Mouse (Mus musculus) CH12.LX (cell line): Measurements from ENCODE around the gene Trap1. TPM values are rescaled to one million over a fixed set of nuclear protein-coding genes. Genes with fewer than 3 reads are reported as not detected.

Experiments used
- DNase-seq: peaks from one replicate; pipeline ENCODE4 v3.0.0-alpha.2; 2013; ENCODE audit errors: extremely low read depth
- H3K27ac ChIP-seq: 2 replicates; pipeline ENCODE4 v1.5.1; 2012; ENCODE audit warnings: low read depth, mild to moderate bottlenecking, control low read depth, moderate library complexity; ENCODE audit not compliant: insufficient read depth
- H3K27me3 ChIP-seq: replicated peaks from 2 replicates; pipeline ENCODE3; 2012; ENCODE audit warnings: inconsistent platforms
- H3K36me3 ChIP-seq, 2 experiments: replicated peaks in 1 of 2; 2 replicates each; pipeline versions ENCODE3 to v1.6.1; 2012; ENCODE audit warnings: inconsistent platforms in 1 of 2, low read length in 1 of 2, mild to moderate bottlenecking in 1 of 2, mixed read lengths in 1 of 2, moderate library complexity in 1 of 2; ENCODE audit not compliant: control insufficient read depth in 1 of 2, insufficient read depth in 1 of 2
- H3K4me1 ChIP-seq, 2 experiments: 2 replicates each; pipeline ENCODE4 v1.6.1; 2012; ENCODE audit warnings: inconsistent platforms in 1 of 2, moderate library complexity in 1 of 2; ENCODE audit not compliant: insufficient read depth in 2 of 2, control insufficient read depth in 1 of 2
- H3K4me2 ChIP-seq: 2 replicates; pipeline ENCODE4 v1.6.1; 2012; ENCODE audit warnings: low read depth, mild to moderate bottlenecking, control low read depth; ENCODE audit not compliant: poor library complexity, insufficient read depth, severe bottlenecking
- H3K4me3 ChIP-seq, 3 experiments: fragments of 150-350 bp in 1 of 3; sonication (generic) in 1 of 3; replicated peaks in 1 of 3; 2 replicates each; pipeline versions ENCODE3 to v1.5.1; 2011 to 2012; ENCODE audit warnings: low read depth in 2 of 3, low read length in 2 of 3, mild to moderate bottlenecking in 2 of 3, moderate library complexity in 2 of 3, control low read depth in 1 of 3, improper control_type of control experiment in 1 of 3, inconsistent platforms in 1 of 3, mixed read lengths in 1 of 3; ENCODE audit not compliant: poor library complexity in 1 of 3
- H3K79me2 ChIP-seq: replicated peaks from 2 replicates; pipeline ENCODE4 v1.6.1; 2012; ENCODE audit warnings: mild to moderate bottlenecking, moderate library complexity; ENCODE audit not compliant: control insufficient read depth, poor library complexity, insufficient read depth, severe bottlenecking; ENCODE audit errors: extremely low read depth
- H3K9ac ChIP-seq: 2 replicates; pipeline ENCODE4 v1.6.1; 2012; ENCODE audit warnings: low read depth, mild to moderate bottlenecking, control low read depth, moderate library complexity; ENCODE audit not compliant: insufficient read depth
- H3K9me3 ChIP-seq: replicated peaks from 2 replicates; pipeline ENCODE3; 2012; ENCODE audit warnings: low read length, inconsistent platforms, mixed read lengths
- CHD2 ChIP-seq: IDR thresholded peaks from 2 replicates; pipeline ENCODE4 v1.6.1; 2011; ENCODE audit warnings: low read length, improper control_type of control experiment
- ELF1 ChIP-seq: IDR thresholded peaks from 2 replicates; pipeline ENCODE4 v1.6.1; 2014; ENCODE audit warnings: low read depth, mild to moderate bottlenecking, inconsistent platforms, low read length, improper control_type of control experiment
- ETS1 ChIP-seq: conservative IDR thresholded peaks from 2 replicates; pipeline ENCODE4 v1.6.1; 2012; ENCODE audit warnings: low read depth, mild to moderate bottlenecking, inconsistent platforms, low read length, improper control_type of control experiment, moderate library complexity
- GABPA ChIP-seq: IDR thresholded peaks from 2 replicates; pipeline ENCODE4 v1.6.1; 2012; ENCODE audit warnings: low read depth, low read length, improper control_type of control experiment, inconsistent platforms; ENCODE audit not compliant: insufficient replicate concordance
- HCFC1 ChIP-seq: IDR thresholded peaks from 2 replicates; pipeline ENCODE4 v1.6.1; 2012; ENCODE audit warnings: low read depth, mild to moderate bottlenecking, inconsistent platforms, low read length, improper control_type of control experiment
- IRF4 ChIP-seq: IDR thresholded peaks from 2 replicates; pipeline ENCODE4 v1.6.1; 2014; ENCODE audit warnings: low read depth, mild to moderate bottlenecking, inconsistent platforms, low read length, improper control_type of control experiment
- JUN ChIP-seq: IDR thresholded peaks from 2 replicates; pipeline ENCODE4 v1.6.1; 2011; ENCODE audit warnings: low read depth, mild to moderate bottlenecking, low read length, improper control_type of control experiment, moderate library complexity; ENCODE audit not compliant: insufficient read depth
- KAT2A ChIP-seq: IDR thresholded peaks from 2 replicates; pipeline ENCODE4 v1.6.1; 2012; ENCODE audit warnings: low read length, improper control_type of control experiment, inconsistent platforms; ENCODE audit not compliant: insufficient replicate concordance
- MAFK ChIP-seq: IDR thresholded peaks from 2 replicates; pipeline ENCODE4 v1.6.1; 2011; ENCODE audit warnings: low read length, improper control_type of control experiment; ENCODE audit not compliant: insufficient replicate concordance
- MAX ChIP-seq: IDR thresholded peaks from 2 replicates; pipeline ENCODE4 v1.6.1; 2011; ENCODE audit warnings: low read length, improper control_type of control experiment
- MAZ ChIP-seq: IDR thresholded peaks from 2 replicates; pipeline ENCODE4 v1.6.1; 2012; ENCODE audit warnings: low read depth, mild to moderate bottlenecking, inconsistent platforms, low read length, improper control_type of control experiment, moderate library complexity
- MEF2A ChIP-seq: IDR thresholded peaks from 2 replicates; pipeline ENCODE4 v1.6.1; 2014; ENCODE audit warnings: low read depth, mild to moderate bottlenecking, inconsistent platforms, low read length, improper control_type of control experiment, borderline replicate concordance
- MXI1 ChIP-seq: IDR thresholded peaks from 2 replicates; pipeline ENCODE4 v1.6.1; 2011; ENCODE audit warnings: mild to moderate bottlenecking, low read depth, low read length, improper control_type of control experiment
- MYC ChIP-seq: IDR thresholded peaks from 2 replicates; pipeline ENCODE4 v1.6.1; 2011; ENCODE audit warnings: low read depth, mild to moderate bottlenecking, improper control_type of control experiment, low read length
- NELFE ChIP-seq: IDR thresholded peaks from 2 replicates; pipeline ENCODE4 v1.6.1; 2011; ENCODE audit warnings: low read depth, low read length, improper control_type of control experiment
- POLR2A ChIP-seq: IDR thresholded peaks from 2 replicates; pipeline ENCODE4 v1.6.1; 2011; ENCODE audit warnings: low read depth, mild to moderate bottlenecking, improper control_type of control experiment, low read length
- RCOR1 ChIP-seq: conservative IDR thresholded peaks from 2 replicates; pipeline ENCODE4 v1.6.1; 2012; ENCODE audit warnings: low read depth, mild to moderate bottlenecking, inconsistent platforms, low read length, improper control_type of control experiment
- SIN3A ChIP-seq: IDR thresholded peaks from 2 replicates; pipeline ENCODE4 v1.6.1; 2012; ENCODE audit warnings: low read length, improper control_type of control experiment, inconsistent platforms
- SMC3 ChIP-seq: IDR thresholded peaks from 2 replicates; pipeline ENCODE4 v1.6.1; 2011; ENCODE audit warnings: low read depth, low read length, improper control_type of control experiment
- TBP ChIP-seq: conservative IDR thresholded peaks from 2 replicates; pipeline ENCODE4 v1.6.1; 2011; ENCODE audit warnings: low read depth, low read length, improper control_type of control experiment
- TCF12 ChIP-seq: IDR thresholded peaks from 2 replicates; pipeline ENCODE4 v1.6.1; 2014; ENCODE audit warnings: low read depth, mild to moderate bottlenecking, inconsistent platforms, low read length, improper control_type of control experiment
- ZKSCAN1 ChIP-seq: IDR thresholded peaks from 2 replicates; pipeline ENCODE4 v1.6.1; 2012; ENCODE audit warnings: low read depth, inconsistent platforms, low read length, improper control_type of control experiment, borderline replicate concordance
- ZMIZ1 ChIP-seq: IDR thresholded peaks from 2 replicates; pipeline ENCODE4 v1.6.1; 2012; ENCODE audit warnings: low read depth, mild to moderate bottlenecking, inconsistent platforms, low read length, improper control_type of control experiment
- dilution Hi-C: fragments of 300-500 bp; cut with MboI; formaldehyde crosslinking; loops from 2 replicates; pipeline ENCODE4 v1.14.3; 2020; ENCODE audit warnings: low sequenced_read_pairs; ENCODE audit not compliant: extremely low pct_unique_long_range_greater_than_20kb, extremely low pct_ligation_motif_present
- in situ Hi-C: fragments of 300-500 bp; cut with MboI; formaldehyde crosslinking; loops from 3 replicates; pipeline ENCODE4 v1.14.3; 2019; ENCODE audit warnings: low sequenced_read_pairs, low pct_ligation_motif_present, low pct_unique_long_range_greater_than_20kb, mixed read lengths
- polyA plus RNA-seq: library from polyadenylated mRNA; unstranded; fragments of >175 nt; gene quantifications from 2 replicates; pipeline ENCODE4 v1.2.1, GENCODE M21; 2012; ENCODE audit warnings: low read depth; ENCODE audit not compliant: insufficient read length
- total RNA-seq, 2 experiments: library from RNA; depleted of rRNA; stranded (reverse); fragments of 300-350 nt in 1 of 2; fragments of >200 nt in 1 of 2; gene quantifications; 2 replicates each; pipeline ENCODE4 v1.2.3; 2012 to 2014

Trap1 gene
- total RNA-seq (2012; rRNA removed) (163 and 167 TPM in 2 replicates), total RNA-seq (2014; rRNA removed) (143 and 145 TPM in 2 replicates), polyA plus RNA-seq (284 and 287 TPM in 2 replicates)

DNA sequence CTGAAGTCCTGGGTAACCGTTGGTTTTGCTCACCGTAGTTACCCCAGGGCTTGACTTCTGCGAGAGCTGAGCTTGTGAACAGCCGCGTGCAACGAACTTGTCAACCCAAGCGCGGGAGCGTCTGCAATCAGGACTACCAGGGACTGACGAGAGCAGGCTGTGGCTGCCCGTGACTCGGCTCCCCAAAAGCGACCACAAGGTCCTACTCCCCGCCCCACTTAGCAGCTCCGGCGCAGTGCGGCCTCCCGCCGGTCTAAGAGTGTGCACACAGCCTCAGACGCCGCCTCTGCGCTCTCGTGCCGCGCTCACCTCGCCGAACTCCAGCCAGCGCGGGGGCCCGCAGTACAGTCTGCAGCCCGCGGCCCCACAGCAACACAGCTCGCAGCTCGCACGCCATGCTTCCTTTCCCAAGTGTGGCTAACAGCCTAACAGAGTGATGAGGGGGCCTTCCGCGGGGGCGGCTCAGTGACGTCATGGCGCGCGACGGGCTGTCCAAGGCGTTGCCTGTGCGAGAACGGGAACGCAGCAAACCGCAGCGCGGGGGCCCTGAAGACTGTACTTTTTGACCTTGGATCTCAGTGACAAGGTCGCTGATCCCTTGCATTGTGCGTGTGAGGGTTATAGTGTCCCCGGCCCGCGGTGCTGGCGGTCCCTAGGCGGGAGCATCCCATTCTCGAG, at the start of gene Trap1:
TSS of gene Trap1 (minus strand) at position 444 of the 678 bp plus-strand sequence.
- dilution Hi-C loops (no loop called here), in situ Hi-C loops (no loop called here)
- peaks cover 44% of the 10 kb centered on the region for H3K79me2 ChIP-seq
- H3K27ac ChIP-seq: peak within 1 kb of the TSS; percentile 40
- peak within 1 kb of the TSS; percentile 59 to 99 (median 98) for H3K4me3 ChIP-seq
- H3K9me3 ChIP-seq: no peaks in the 10 kb centered on the region
- peak within 1 kb of the TSS; percentile 64 for H3K9ac ChIP-seq
- no peaks in the 10 kb centered on the region for H3K27me3 ChIP-seq
- TF ChIP-seq MEF2A: peak; percentile 84; the same call in 1 of the 2 replicates
- peak; percentile 99 for TF ChIP-seq MXI1
- TF ChIP-seq MAFK: no peak
- TF ChIP-seq MAZ: peak; percentile 93; the same call in 1 of the 2 replicates
- peak; percentile 83 for TF ChIP-seq CHD2
- TF ChIP-seq MYC: no peak; the same call in 1 of the 2 replicates
- peak; percentile 98 for TF ChIP-seq NELFE
- TF ChIP-seq HCFC1: peak; percentile 97
- TF ChIP-seq POLR2A: peak; percentile 98
- TF ChIP-seq GABPA: peak; percentile 68; the same call in 1 of the 2 replicates
- TF ChIP-seq JUN: no peak
- peak; percentile 99 for TF ChIP-seq TCF12
- TF ChIP-seq ZMIZ1: peak; percentile 89; the same call in 1 of the 2 replicates
- peak; percentile 86 for TF ChIP-seq TBP
- TF ChIP-seq KAT2A: peak; percentile 97; the same call in 1 of the 2 replicates
- peak; percentile 42; the same call in 1 of the 2 replicates for TF ChIP-seq ETS1
- TF ChIP-seq MAX: peak; percentile 95
- peak; percentile 99 for TF ChIP-seq SIN3A
- no peak for TF ChIP-seq RCOR1
- peak; percentile 75 for TF ChIP-seq IRF4
- TF ChIP-seq ELF1: peak; percentile 87
- 0 out of 2 replicates have a peak, but pooled peaks have one; percentile 12 for TF ChIP-seq ZKSCAN1
- no peak for TF ChIP-seq SMC3
- peaks cover 9 to 37% of the 10 kb centered on the region in 2 experiments for H3K36me3 ChIP-seq
- peak; percentile 96 for DNase-seq
- H3K4me2 ChIP-seq: peak within 1 kb of the TSS; percentile 91
- H3K4me1 ChIP-seq: peaks cover 12 to 68% of the 10 kb centered on the region in 2 experiments
